Mouse (Mus musculus) B cell, adult 67 days (primary cell): ENCODE measurements around the gene Cdan1. TPM values are rescaled to one million over a fixed set of nuclear protein-coding genes. Genes with fewer than 3 reads are reported as not detected.

Source experiments
- total RNA-seq, 2 experiments: library from RNA; stranded (reverse); gene quantifications; 4 replicates each; pipeline ENCODE4 v1.2.4; 2023

Cdan1 gene
- total RNA-seq: 10 to 100 TPM; 45.1 to 53.0 TPM

DNA sequence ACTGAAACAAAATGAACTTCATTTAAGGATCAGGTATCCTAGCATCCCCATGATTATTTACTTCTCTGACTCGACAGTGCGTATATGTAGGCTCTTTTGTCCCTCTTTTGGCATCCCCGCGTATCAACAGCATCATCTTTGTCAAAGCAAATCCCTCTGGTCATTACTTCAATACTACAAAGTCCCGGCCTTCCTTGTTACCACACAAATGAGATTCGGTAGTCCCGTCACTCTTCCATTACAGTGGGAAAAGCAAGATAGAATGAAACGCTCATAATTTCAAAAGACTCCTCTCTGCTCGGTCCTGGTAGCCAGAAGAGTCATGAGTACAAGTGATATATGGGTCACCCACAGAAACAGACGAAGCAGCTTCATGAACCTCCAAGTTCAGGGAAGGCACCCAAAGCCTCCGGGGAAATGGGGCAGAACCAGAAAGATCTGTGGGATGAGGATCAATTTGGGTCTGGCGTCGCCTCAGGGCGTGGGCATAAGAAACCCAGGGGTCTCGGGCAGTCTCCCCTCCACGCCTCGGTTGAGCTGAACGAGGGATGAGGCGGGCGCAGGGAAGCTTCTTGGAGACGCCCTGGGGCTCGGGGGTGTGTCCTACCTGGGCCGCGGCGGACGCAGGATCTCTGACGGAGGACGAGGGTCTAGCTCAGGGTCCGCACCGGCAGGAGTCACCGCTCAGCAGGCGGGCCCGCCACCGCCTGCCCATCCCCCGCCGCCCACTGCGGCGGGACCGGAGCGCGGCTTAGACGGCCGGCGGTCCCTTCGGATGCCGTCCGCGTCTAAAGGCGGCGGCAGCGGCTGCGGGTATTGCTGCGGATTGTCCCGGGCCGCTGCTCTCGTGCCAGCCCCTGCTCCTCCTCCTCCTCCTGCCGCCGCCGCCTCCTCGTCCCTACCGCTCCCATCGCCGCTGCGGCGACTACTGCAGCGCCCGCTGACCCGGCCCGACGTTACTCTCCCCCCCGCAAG, at the start of gene Cdan1:
TSS of gene Cdan1 (minus strand) at position 680 of the 975 bp plus-strand sequence.

DNA sequence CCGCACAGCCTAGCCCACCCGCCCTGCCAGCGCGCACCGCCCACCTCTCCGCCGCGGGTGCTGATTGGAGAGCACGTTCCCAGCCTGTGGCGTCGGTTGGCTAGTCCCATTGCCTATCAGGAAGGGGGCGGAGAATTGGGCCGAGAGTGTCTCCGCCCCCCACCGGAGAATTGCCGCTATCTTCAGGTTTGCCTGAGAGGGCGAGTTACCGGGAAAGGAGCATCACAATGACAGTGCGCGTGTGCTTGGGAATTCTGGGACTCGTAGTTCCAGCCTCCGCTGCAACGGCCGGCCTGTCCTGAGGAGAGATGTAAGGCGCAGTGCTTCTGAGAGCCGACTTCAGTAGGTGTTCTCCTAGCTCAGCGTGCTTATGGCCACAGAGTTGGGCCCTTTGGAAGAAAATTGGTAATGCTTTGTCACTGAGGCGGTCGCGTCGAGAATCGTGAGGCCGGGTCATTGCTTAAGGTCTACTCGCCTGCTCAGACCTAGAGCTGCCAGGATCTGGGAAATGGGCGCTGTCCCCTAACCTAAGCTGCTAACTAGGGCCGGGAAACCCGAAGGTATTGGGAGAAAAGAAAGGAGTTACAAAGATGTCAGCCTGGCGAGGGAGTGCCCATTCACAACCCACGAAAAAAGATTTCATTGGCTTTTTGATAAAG, 625 bp upstream of the Cdan1 start, which contains the start of gene Ttbk2:
TSS of gene Ttbk2 (minus strand) at position 181 of the 659 bp plus-strand sequence.

Other genes with a start within 250 kb of the Cdan1 start
- 10 to 100 TPM; 20.8 to 23.4 TPM for gene Haus2, start 240.7 kb downstream of the Cdan1 start, total RNA-seq
- 10 to 100 TPM; 27.3 to 33.8 TPM for gene Lrrc57, start 240.6 kb downstream of the Cdan1 start, total RNA-seq
- gene Stard9, start 221.0 kb downstream of the Cdan1 start, total RNA-seq: under 1 TPM; 0.70 to 0.77 TPM
- 10 to 100 TPM; 10.1 to 12.0 TPM for gene Ttbk2, start 476 bp upstream of the Cdan1 start, total RNA-seq
- 10 to 100 TPM; 72.1 to 73.0 TPM for gene Ubr1, start 120.6 kb upstream of the Cdan1 start, total RNA-seq
- gene Tmem62, start 126.9 kb upstream of the Cdan1 start, total RNA-seq: 10 to 100 TPM; 21.9 to 30.0 TPM
- gene Ccndbp1, start 158.3 kb upstream of the Cdan1 start, total RNA-seq: 10 to 100 TPM; 92.0 to 94.1 TPM
- not detected for gene Epb42, start 186.9 kb upstream of the Cdan1 start, total RNA-seq
- gene Tgm5, start 235.7 kb upstream of the Cdan1 start, total RNA-seq: not detected